Mouse (Mus musculus) left cerebral cortex, adult 8-10 months (tissue): Measurements from ENCODE around the gene Erap1. TPM values are rescaled to one million over a fixed set of nuclear protein-coding genes. Genes with fewer than 3 reads are reported as not detected.

ENCODE experiments used
- total RNA-seq, 4 experiments: library from RNA; stranded (reverse); gene quantifications; 2 replicates each; pipeline ENCODE4 v1.2.4; 2022

The Erap1 gene
- total RNA-seq, 4 experiments from 2014 or later, result 9.6 to 17.1 (median 13.1) TPM

Other genes with a start within 250 kb of the Erap1 start
- 1 to 10 TPM; 4.1 to 6.2 (median 4.8) TPM for gene Zfp72, start 248.7 kb upstream of the Erap1 start, total RNA-seq
- gene Ftl1-ps1, start 239.9 kb upstream of the Erap1 start, total RNA-seq, result 100 to 1,000 TPM; 153 to 247 (median 197) TPM
- 1 to 10 TPM; 7.9 to 8.5 (median 8.2) TPM for gene Zfp825, start 145.6 kb upstream of the Erap1 start, total RNA-seq
- 10 to 100 TPM; 11.7 to 15.4 (median 12.2) TPM for gene Cast, start 169.2 kb downstream of the Erap1 start, total RNA-seq